Mouse (Mus musculus): ENCODE results near the gene Rbfox2. TPM values are rescaled to one million over a fixed set of nuclear protein-coding genes. Genes with fewer than 3 reads are reported as not detected.
A peak's percentile ranks its signal among the peaks of the same experiment; 100 is the strongest.

The Rbfox2 gene
- polyA plus RNA-seq, 1 experiment, result 177 TPM

DNA sequence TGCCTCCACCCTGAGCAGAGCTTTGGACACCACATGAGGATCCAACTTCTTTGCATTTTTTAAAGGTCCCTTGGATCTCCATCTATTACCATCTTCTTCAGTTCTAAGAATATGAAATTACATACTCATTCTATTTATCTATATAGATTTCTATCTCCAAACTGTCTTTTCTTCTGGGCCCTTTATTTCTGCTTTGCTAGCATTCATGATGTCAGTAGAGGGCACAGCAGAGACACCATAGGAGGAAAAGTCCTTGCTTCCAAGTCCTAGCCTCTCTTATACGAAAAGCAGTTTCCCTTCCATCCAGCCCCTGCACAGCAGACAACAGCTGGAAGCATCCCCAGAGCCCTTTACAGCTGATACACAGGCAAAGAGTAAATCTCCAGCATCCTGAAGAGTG is 69.1 kb downstream of the Rbfox2 start:
- Histone ChIP-seq H3K4me3 (replicated peaks; ENCODE audit: insufficient read depth, low read depth, low read length) (no peak overlapping the region), H3K4me1 (ENCODE audit: control insufficient read depth, insufficient read depth, low read length) (peaks cover 18% of the 10 kb centered on the region), H3K27me3 (ENCODE audit: control insufficient read depth, insufficient read depth, low read length) (no peaks in the 10 kb centered on the region), H3K27ac (ENCODE audit: insufficient read depth, low read length) (no peak overlapping the region)
- TF ChIP-seq POLR2A (IDR thresholded peaks at IDR 0.05; ENCODE audit: borderline replicate concordance, insufficient read depth, low read length) (no peak), CTCF (IDR thresholded peaks at IDR 0.05; ENCODE audit: borderline replicate concordance, insufficient read depth, low read depth, low read length) (0 out of 2 replicates have a peak, but pooled peaks have one; percentile 6)
- 20% methylated on average over 1 of the region's 1 CpGs for WGBS
- no peak for DNase-seq

DNA sequence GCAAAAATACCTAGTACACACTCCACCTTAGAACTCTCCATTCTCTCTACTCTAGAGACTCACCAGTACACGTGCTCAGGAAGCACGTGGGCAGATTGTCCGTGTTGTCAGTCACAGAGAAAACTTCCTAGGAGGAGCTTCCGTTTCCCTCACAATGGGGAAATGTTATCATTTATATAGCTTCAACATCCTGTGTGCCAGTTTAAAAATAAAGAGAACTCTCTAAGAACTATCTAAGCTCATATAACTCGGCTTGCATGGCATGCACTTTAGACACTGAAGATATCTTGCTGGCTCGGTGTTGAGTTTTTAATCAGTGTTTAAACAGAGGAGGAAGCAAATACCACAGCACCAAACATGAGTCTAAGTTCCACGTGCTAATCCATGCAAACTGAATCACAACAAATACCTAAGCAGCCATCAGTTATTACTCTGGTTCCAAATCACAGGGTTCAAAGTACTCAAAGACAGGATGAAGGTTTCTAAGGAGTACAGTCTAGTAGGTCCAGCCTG is 70.7 kb downstream of the Rbfox2 start:
- WGBS, result 60% methylated on average over 7 of the region's 7 CpGs
- H3K27ac ChIP-seq (ENCODE audit: insufficient read depth, low read length), result no peak overlapping the region

DNA sequence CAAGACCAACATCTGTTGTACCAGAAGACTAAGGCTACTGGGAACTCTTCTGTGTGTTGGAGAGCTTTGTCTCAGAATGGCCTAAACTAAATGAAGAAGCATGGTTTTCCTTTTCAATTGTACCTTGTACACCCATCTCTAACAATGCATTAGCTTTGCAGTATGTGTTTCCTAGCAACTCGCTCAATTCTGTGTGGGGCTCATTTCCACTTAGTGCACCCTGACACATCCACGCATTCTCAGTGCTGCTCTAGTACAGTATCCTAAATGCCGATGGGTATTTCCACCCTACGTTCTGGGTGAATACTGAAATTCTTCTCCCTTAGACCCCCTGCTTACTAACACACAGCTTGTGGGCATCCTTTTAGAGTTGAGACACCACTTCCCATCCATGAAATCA is 71.3 kb downstream of the Rbfox2 start:
- H3K27ac ChIP-seq (ENCODE audit: insufficient read depth, low read length), result no peak overlapping the region
- no peak overlapping the region for H3K4me3 ChIP-seq (replicated peaks; ENCODE audit: insufficient read depth, low read depth, low read length)
- 84% methylated on average over 4 of the region's 4 CpGs for WGBS
- peaks cover 15% of the 10 kb centered on the region for H3K4me1 ChIP-seq (ENCODE audit: control insufficient read depth, insufficient read depth, low read length)
- H3K27me3 ChIP-seq (ENCODE audit: control insufficient read depth, insufficient read depth, low read length), result no peaks in the 10 kb centered on the region
- no peak for DNase-seq
- no peak for TF ChIP-seq POLR2A (IDR thresholded peaks at IDR 0.05; ENCODE audit: borderline replicate concordance, insufficient read depth, low read length)
- no peak for TF ChIP-seq CTCF (IDR thresholded peaks at IDR 0.05; ENCODE audit: borderline replicate concordance, insufficient read depth, low read depth, low read length)

More for the DNA sequence above, 70.7 kb downstream of the Rbfox2 start:
- no peak for DNase-seq
- Histone ChIP-seq H3K27me3 (ENCODE audit: control insufficient read depth, insufficient read depth, low read length) (no peaks in the 10 kb centered on the region), H3K4me3 (replicated peaks; ENCODE audit: insufficient read depth, low read depth, low read length) (no peak overlapping the region), H3K4me1 (ENCODE audit: control insufficient read depth, insufficient read depth, low read length) (peaks cover 15% of the 10 kb centered on the region)
- no peak for TF ChIP-seq POLR2A (IDR thresholded peaks at IDR 0.05; ENCODE audit: borderline replicate concordance, insufficient read depth, low read length)
- TF ChIP-seq CTCF (IDR thresholded peaks at IDR 0.05; ENCODE audit: borderline replicate concordance, insufficient read depth, low read depth, low read length), result no peak

DNA sequence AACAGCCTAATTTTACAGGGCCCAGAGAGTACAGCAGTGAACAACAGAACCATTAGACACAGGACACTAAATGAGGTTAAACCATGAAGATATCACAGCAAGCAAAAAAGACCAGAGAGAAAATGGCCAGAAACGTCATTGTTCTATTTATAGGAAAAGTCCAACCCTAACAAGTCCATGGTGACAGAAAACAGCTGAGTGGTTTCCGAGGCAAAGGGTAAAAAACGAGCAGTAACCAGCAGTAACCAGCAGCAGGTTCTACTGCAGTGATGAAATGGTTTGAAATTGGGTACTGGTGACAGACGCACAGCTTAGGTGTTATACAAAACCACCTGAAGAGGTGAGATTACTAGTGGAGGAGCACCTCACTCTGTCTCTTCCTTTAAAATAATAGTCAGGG is 72.5 kb downstream of the Rbfox2 start:
- no peak overlapping the region for H3K4me3 ChIP-seq (replicated peaks; ENCODE audit: insufficient read depth, low read depth, low read length)
- no peak for DNase-seq
- H3K4me1 ChIP-seq (ENCODE audit: control insufficient read depth, insufficient read depth, low read length), result peaks cover 11% of the 10 kb centered on the region
- TF ChIP-seq POLR2A (IDR thresholded peaks at IDR 0.05; ENCODE audit: borderline replicate concordance, insufficient read depth, low read length), result no peak
- TF ChIP-seq CTCF (IDR thresholded peaks at IDR 0.05; ENCODE audit: borderline replicate concordance, insufficient read depth, low read depth, low read length), result no peak
- H3K27ac ChIP-seq (ENCODE audit: insufficient read depth, low read length), result peak overlapping the region; percentile 31; the same call in 1 of the 2 replicates
- WGBS, result 19% methylated on average over 4 of the region's 4 CpGs
- no peaks in the 10 kb centered on the region for H3K27me3 ChIP-seq (ENCODE audit: control insufficient read depth, insufficient read depth, low read length)

DNA sequence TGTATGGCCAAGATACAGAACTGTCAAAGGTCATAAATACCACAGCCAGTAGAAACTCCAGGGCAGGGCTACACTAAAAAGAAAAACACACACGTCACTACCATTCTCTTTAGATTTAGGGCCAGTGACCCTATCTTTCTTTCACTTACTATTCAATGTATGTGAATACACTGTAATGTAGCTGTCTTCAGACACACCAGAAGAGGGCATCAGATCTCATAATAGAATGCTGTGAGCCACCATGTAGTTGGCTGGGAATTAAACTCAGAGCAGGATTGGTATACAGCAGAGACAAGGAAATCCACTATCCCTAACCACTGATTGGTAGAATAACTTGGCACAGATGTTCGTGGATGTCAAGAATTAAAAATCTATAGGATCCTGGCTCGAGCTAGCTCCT is 76.7 kb downstream of the Rbfox2 start:
- Histone ChIP-seq H3K27ac (ENCODE audit: insufficient read depth, low read length) (no peak overlapping the region), H3K4me1 (ENCODE audit: control insufficient read depth, insufficient read depth, low read length) (peaks cover 17% of the 10 kb centered on the region), H3K4me3 (replicated peaks; ENCODE audit: insufficient read depth, low read depth, low read length) (no peak overlapping the region), H3K27me3 (ENCODE audit: control insufficient read depth, insufficient read depth, low read length) (no peaks in the 10 kb centered on the region)
- WGBS, result 72% methylated on average over 3 of the region's 3 CpGs
- DNase-seq, result no peak
- TF ChIP-seq POLR2A (IDR thresholded peaks at IDR 0.05; ENCODE audit: borderline replicate concordance, insufficient read depth, low read length), result no peak
- no peak for TF ChIP-seq CTCF (IDR thresholded peaks at IDR 0.05; ENCODE audit: borderline replicate concordance, insufficient read depth, low read depth, low read length)

DNA sequence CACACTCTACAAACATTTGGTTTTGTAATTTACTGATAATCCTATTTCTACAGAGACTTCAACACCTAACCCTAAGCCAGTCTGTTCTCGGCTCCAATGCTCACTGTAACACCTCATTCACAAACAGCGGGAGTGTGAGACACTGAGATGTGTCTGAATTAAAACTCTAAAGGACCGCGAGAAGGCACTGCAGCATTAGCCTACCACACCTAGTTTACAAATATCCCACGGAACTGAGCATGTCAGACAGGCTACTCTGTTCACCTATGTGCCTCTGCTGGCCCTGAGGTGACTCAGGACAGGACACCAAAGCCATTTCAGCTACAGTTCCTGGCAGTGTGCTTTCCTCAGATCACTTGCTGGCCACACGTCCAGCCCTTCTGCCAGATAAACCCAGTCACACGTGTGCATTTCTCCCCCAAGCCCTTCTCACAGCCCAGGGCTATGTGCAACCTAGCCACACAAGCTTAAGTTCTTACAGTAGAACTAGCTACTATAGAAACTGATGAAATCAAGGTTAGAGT is 79.9 kb downstream of the Rbfox2 start:
- no peak overlapping the region for H3K4me3 ChIP-seq (replicated peaks; ENCODE audit: insufficient read depth, low read depth, low read length)
- H3K27me3 ChIP-seq (ENCODE audit: control insufficient read depth, insufficient read depth, low read length), result no peaks in the 10 kb centered on the region
- H3K4me1 ChIP-seq (ENCODE audit: control insufficient read depth, insufficient read depth, low read length), result peaks cover 6% of the 10 kb centered on the region
- peak in 1 of 2 experiments; percentile 55 for DNase-seq
- TF ChIP-seq POLR2A (IDR thresholded peaks at IDR 0.05; ENCODE audit: borderline replicate concordance, insufficient read depth, low read length) (no peak), CTCF (IDR thresholded peaks at IDR 0.05; ENCODE audit: borderline replicate concordance, insufficient read depth, low read depth, low read length) (peak; percentile 16; the same call in 1 of the 2 replicates)
- no peak overlapping the region for H3K27ac ChIP-seq (ENCODE audit: insufficient read depth, low read length)
- WGBS, result 29% methylated on average over 7 of the region's 7 CpGs

DNA sequence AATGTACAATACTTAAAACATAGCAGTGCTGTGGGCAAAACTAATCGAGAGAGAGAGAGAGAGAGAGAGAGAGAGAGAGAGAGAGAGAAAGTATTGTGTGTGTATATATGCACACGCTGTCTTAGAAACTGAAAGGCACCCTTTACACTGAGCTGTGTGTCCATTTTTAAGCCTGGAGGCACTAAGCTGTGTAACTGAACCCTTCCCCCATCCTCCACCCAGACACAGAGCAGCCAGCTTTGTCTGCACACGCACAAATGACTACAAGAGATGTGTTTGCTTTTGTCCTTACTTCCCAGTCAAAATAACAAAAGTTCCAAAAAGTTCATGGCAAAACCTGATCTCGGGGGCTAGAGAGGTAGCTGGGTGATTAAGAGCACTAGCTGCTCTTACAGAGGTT is 80.9 kb downstream of the Rbfox2 start:
- WGBS, result 68% methylated on average over 4 of the region's 4 CpGs
- H3K27me3 ChIP-seq (ENCODE audit: control insufficient read depth, insufficient read depth, low read length), result no peaks in the 10 kb centered on the region
- no peak for TF ChIP-seq POLR2A (IDR thresholded peaks at IDR 0.05; ENCODE audit: borderline replicate concordance, insufficient read depth, low read length)
- TF ChIP-seq CTCF (IDR thresholded peaks at IDR 0.05; ENCODE audit: borderline replicate concordance, insufficient read depth, low read depth, low read length), result no peak
- no peak for DNase-seq
- H3K4me1 ChIP-seq (ENCODE audit: control insufficient read depth, insufficient read depth, low read length), result peaks cover 6% of the 10 kb centered on the region
- H3K4me3 ChIP-seq (replicated peaks; ENCODE audit: insufficient read depth, low read depth, low read length), result no peak overlapping the region
- no peak overlapping the region for H3K27ac ChIP-seq (ENCODE audit: insufficient read depth, low read length)

DNA sequence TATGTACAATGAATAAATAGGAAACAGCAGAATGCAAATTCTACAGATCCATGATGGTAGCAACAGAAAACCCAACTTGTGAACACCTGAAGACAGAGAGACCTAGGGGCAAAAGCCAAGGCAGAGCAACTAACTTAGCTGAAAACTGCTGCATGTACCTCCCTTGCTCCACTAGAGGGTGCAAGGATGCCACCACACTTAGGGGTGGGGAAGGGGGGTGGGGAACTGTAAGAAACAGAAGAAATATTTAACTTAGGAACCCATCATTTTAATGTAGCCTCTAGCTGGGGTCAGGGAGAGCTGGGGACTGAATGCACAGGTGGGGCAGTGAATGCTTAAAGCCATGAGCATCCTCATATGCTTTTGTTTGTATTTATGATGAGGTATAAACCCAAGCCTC is 81.5 kb downstream of the Rbfox2 start:
- Histone ChIP-seq H3K27ac (ENCODE audit: insufficient read depth, low read length) (no peak overlapping the region), H3K27me3 (ENCODE audit: control insufficient read depth, insufficient read depth, low read length) (no peaks in the 10 kb centered on the region), H3K4me3 (replicated peaks; ENCODE audit: insufficient read depth, low read depth, low read length) (no peak overlapping the region), H3K4me1 (ENCODE audit: control insufficient read depth, insufficient read depth, low read length) (peaks cover 6% of the 10 kb centered on the region)
- TF ChIP-seq CTCF (IDR thresholded peaks at IDR 0.05; ENCODE audit: borderline replicate concordance, insufficient read depth, low read depth, low read length) (peak; percentile 78), POLR2A (IDR thresholded peaks at IDR 0.05; ENCODE audit: borderline replicate concordance, insufficient read depth, low read length) (no peak)
- DNase-seq, result peak in 1 of 2 experiments; percentile 44

Measured in cerebellum, adult 2 months (tissue).